Mouse (Mus musculus): ENCODE data around the gene Nlrc5. TPM values are rescaled to one million over a fixed set of nuclear protein-coding genes. Genes with fewer than 3 reads are reported as not detected.
A peak's percentile ranks its signal among the peaks of the same experiment; 100 is the strongest.

The Nlrc5 gene
- polyA plus RNA-seq, 1 experiment from 2014 or later, result 0.29 TPM

DNA sequence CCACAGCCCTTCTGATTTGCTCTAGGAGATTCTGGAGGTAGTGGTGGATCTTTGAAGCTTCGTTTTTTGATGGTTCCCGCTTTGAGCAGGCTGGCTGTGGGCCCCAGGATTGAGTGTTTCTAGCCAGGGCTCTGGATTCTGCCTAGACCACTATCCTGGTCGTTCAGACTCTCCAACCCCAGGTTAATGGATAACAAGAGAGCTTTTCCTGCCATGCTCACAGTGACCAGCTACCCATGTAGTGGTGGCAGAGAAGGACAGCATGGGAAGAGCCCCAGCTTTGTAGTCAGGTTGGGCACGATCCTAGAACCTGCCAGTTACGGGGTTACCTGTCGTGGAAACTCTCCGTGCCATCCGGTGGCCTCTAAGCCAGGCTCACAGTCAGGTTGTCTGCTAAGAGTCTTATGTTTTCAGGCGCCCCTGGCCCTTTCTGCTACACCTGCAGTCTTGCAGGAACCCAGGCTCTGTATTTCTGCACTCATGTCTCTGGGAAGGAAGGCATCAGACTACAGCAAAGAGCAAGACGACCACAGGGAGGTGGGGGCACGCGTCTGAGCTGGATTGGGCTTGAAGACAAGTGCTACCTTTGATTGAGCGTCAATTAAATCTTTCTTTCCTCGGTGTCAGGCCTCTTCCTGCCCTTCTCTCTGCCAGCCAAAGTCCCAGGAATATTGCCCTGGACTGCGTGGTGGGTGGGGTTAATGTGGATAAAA lies 132.4 kb downstream of the Nlrc5 start:
- Histone ChIP-seq H3K9me3 (no peaks in the 10 kb centered on the region), H3K36me3 (no peaks in the 10 kb centered on the region), H3K4me3 (no peak overlapping the region), H3K9ac (peak overlapping the region; percentile 20; the same call in 1 of the 2 replicates), H3K27me3 (peaks cover 16% of the 10 kb centered on the region; the same call in 1 of the 2 replicates), H3K4me2 (peak overlapping the region; percentile 36), H3K27ac (peak overlapping the region; percentile 84), H3K4me1 (replicated peaks) (peaks cover 40% of the 10 kb centered on the region)
- ATAC-seq (ENCODE audit: low FRiP score), result peak; percentile 61
- 45% methylated on average over 15 of the region's 15 CpGs for WGBS

DNA sequence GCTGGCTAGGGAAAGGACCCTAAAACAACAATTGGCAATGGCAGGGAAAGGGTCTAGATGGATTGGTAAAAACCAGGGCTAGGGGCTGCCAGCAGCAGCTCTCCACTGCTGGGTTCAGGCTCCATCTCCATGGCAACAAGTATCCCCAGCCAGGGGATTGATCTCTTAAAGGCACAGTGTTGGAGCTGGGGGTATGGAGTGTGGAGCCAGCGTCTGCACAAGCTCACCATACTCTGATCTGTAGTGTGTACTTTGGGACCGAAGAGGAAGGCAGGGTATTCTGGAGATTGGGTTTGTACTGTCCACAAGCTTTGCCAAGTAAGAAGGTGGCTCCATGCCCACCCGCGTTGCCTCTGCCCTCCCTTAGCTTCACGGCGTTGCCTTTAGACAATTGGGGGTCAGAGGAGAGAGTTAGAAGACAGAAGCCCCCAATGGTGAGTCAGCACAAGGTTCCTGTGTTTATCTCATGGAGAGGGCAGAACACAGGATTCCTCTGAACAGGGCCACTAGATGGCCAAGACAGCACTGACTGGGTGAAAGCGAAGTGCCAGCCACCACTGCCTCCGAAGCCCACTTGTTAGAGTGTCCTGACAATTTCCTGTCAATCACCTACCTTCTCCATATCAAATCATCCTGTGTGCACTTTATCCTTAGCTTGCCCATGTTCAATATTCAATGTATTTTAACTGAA lies 133.1 kb downstream of the Nlrc5 start:
- Histone ChIP-seq H3K9me3 (no peaks in the 10 kb centered on the region), H3K4me3 (no peak overlapping the region), H3K27me3 (peaks cover 16% of the 10 kb centered on the region; the same call in 1 of the 2 replicates), H3K4me2 (peak overlapping the region; percentile 36), H3K36me3 (no peaks in the 10 kb centered on the region), H3K9ac (0 out of 2 replicates have a peak overlapping the region, but pooled peaks have one; percentile 20), H3K4me1 (replicated peaks) (peaks cover 38% of the 10 kb centered on the region), H3K27ac (peak overlapping the region; percentile 84)
- peak; percentile 93 for ATAC-seq (ENCODE audit: low FRiP score)
- WGBS, result 53% methylated on average over 8 of the region's 8 CpGs

DNA sequence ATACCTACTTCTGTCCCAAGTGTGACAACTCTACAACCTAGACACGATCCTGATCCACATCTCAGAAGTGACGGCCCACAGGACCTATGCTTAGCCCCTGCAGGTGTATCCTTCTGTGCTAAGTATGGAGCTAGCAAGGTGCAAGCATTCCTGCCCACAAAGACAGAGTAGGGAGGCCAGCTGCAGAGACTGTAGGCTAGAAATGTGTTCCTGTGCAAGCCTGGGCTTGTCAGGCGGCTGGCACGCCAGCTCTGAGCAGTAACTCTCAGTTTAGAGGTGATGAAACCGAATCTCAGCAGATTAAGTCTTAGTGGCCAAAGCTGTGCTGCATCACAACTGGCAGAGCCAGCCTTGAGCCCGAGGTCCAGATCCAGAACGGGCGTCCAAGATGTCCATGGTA lies 133.9 kb downstream of the Nlrc5 start:
- Histone ChIP-seq H3K4me3 (no peak overlapping the region), H3K4me1 (replicated peaks) (peaks cover 38% of the 10 kb centered on the region), H3K9me3 (no peaks in the 10 kb centered on the region), H3K9ac (no peak overlapping the region), H3K27ac (peak overlapping the region; percentile 44; the same call in 1 of the 2 replicates), H3K27me3 (peaks cover 15% of the 10 kb centered on the region; the same call in 1 of the 2 replicates), H3K4me2 (no peak overlapping the region), H3K36me3 (peaks cover 6% of the 10 kb centered on the region)
- 94% methylated on average over 8 of the region's 8 CpGs for WGBS
- no peak for ATAC-seq (ENCODE audit: low FRiP score)

DNA sequence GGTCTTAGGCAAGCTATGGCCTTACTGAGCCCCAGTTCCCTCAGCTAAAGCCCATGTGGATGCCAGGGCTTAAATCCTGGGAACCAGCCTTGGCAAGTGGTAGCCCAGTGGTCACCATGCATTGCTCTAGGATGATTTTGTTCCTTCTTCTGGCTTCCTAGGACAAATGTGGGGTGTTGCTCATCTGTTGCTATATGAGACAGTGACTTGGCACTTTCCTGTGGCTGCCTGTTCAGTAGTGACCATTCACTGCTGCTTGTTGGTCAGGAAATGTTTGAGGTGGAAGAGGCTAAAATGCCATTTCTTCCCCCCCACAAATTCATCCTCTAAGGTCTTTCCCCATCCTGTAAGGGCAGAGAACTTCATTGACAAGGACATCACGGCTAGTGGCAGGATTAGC lies 135.3 kb downstream of the Nlrc5 start:
- H3K9me3 ChIP-seq, result no peaks in the 10 kb centered on the region
- 0 out of 2 replicates have a peak, but pooled peaks cover 3% of the 10 kb centered on the region for H3K27me3 ChIP-seq
- no peak overlapping the region for H3K27ac ChIP-seq
- no peak for ATAC-seq (ENCODE audit: low FRiP score)
- H3K4me1 ChIP-seq (replicated peaks), result peaks cover 38% of the 10 kb centered on the region
- H3K4me3 ChIP-seq, result no peak overlapping the region
- peaks cover 19% of the 10 kb centered on the region for H3K36me3 ChIP-seq
- no peak overlapping the region for H3K4me2 ChIP-seq
- H3K9ac ChIP-seq, result no peak overlapping the region
- WGBS, result 60% methylated on average over 1 of the region's 1 CpGs

GRCm38 (mm10) chr8:94571896-94572295 lies 137.7 kb downstream of the Nlrc5 start:
- Histone ChIP-seq H3K27ac (no peak overlapping the region), H3K9ac (no peak overlapping the region), H3K4me2 (no peak overlapping the region), H3K9me3 (no peaks in the 10 kb centered on the region), H3K36me3 (peaks cover 44% of the 10 kb centered on the region), H3K4me3 (no peak overlapping the region), H3K4me1 (replicated peaks) (peaks cover 22% of the 10 kb centered on the region), H3K27me3 (no peaks in the 10 kb centered on the region)
- no peak for ATAC-seq (ENCODE audit: low FRiP score)
- 81% methylated on average over 2 of the region's 2 CpGs for WGBS

GRCm38 (mm10) chr8:94574159-94574907 lies 140.2 kb downstream of the Nlrc5 start:
- Histone ChIP-seq H3K27me3 (no peaks in the 10 kb centered on the region), H3K4me3 (no peak overlapping the region), H3K4me1 (replicated peaks) (peaks cover 5% of the 10 kb centered on the region), H3K9ac (peak overlapping the region; percentile 24; the same call in 1 of the 2 replicates), H3K36me3 (peaks cover 68% of the 10 kb centered on the region), H3K27ac (peak overlapping the region; percentile 74), H3K9me3 (no peaks in the 10 kb centered on the region), H3K4me2 (no peak overlapping the region)
- ATAC-seq (ENCODE audit: low FRiP score), result peak; percentile 69
- 81% methylated on average over 16 of the region's 16 CpGs for WGBS

DNA sequence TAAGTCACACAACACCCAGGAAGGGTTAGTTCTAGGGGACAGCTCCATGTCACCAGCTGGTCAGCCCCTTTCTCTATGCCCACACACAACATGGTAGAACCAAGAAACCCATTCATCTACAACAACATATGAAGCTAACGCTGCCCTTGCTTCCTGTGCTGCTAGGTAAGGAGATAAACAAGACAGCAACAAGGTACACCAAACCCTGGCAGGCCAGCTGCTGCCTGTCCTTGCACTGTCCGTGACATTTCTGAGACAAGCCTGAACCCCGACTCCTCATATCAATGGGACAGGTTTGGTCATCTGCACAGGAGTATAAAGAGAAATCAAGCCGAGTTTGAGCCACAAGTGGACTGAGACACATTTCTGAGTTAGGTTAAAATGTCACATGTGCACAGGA lies 141.0 kb downstream of the Nlrc5 start:
- ATAC-seq (ENCODE audit: low FRiP score), result no peak
- 94% methylated on average over 4 of the region's 4 CpGs for WGBS

More for the DNA sequence above, 141.0 kb downstream of the Nlrc5 start:
- H3K27ac ChIP-seq, result peak overlapping the region; percentile 74
- no peak overlapping the region for H3K4me3 ChIP-seq
- no peaks in the 10 kb centered on the region for H3K9me3 ChIP-seq
- peaks cover 70% of the 10 kb centered on the region for H3K36me3 ChIP-seq
- H3K27me3 ChIP-seq, result no peaks in the 10 kb centered on the region
- no peak overlapping the region for H3K4me2 ChIP-seq
- H3K4me1 ChIP-seq (replicated peaks), result no peaks in the 10 kb centered on the region
- H3K9ac ChIP-seq, result no peak overlapping the region

Small RNA genes within 50 kb of the gene (microRNA-seq; reads per million reads assigned to microRNA genes)
- not detected for gene Mir7072

Other genes starting within 250 kb of the Nlrc5 start
- 66.5 and 68.0 TPM in 2 replicates for gene Nup93, start 219.8 kb upstream of the Nlrc5 start, polyA plus RNA-seq (2015; fragmentation: Nextera tagmentation; extraction: Ambion mirVana)
- gene Slc12a3, start 105.2 kb upstream of the Nlrc5 start, polyA plus RNA-seq (2015; fragmentation: Nextera tagmentation; extraction: Ambion mirVana), result 0.14 and 0.19 TPM in 2 replicates
- 55.8 and 59.3 TPM in 2 replicates for gene Herpud1, start 47.9 kb upstream of the Nlrc5 start, polyA plus RNA-seq (2015; fragmentation: Nextera tagmentation; extraction: Ambion mirVana)
- 13.8 and 18.3 TPM in 2 replicates for gene Cpne2, start 98.6 kb downstream of the Nlrc5 start, polyA plus RNA-seq (2015; fragmentation: Nextera tagmentation; extraction: Ambion mirVana)
- gene Rspry1, start 167.6 kb downstream of the Nlrc5 start, polyA plus RNA-seq (2015; fragmentation: Nextera tagmentation; extraction: Ambion mirVana), result 53.0 and 54.6 TPM in 2 replicates
- gene Fam192a, start 167.6 kb downstream of the Nlrc5 start, polyA plus RNA-seq (2015; fragmentation: Nextera tagmentation; extraction: Ambion mirVana), result 89.0 and 94.0 TPM in 2 replicates
- 221 and 224 TPM in 2 replicates for gene Arl2bp, start 232.2 kb downstream of the Nlrc5 start, polyA plus RNA-seq (2015; fragmentation: Nextera tagmentation; extraction: Ambion mirVana)

All from hindbrain, embryonic 13.5 days (tissue).